ENCODE assay signal across 13 mouse cellular contexts in genomic region chr5:107858963-107859362, GRCm38 (mm10). TPM values are rescaled to one million over a fixed set of nuclear protein-coding genes. Genes with fewer than 3 reads are reported as not detected.
A peak's percentile ranks its signal among the peaks of the same experiment; 100 is the strongest.
DNase-seq lines count a peak whose midpoint lies in the region; ATAC-seq and TF ChIP-seq lines count a peak whose summit lies in the region.
"Had no signal": no experiment of that assay in that cellular context is flagged by ENCODE, and none has a peak within 500 bp of the region (broad histone marks: within the 10 kb centered on the region; RNA-seq: fewer than 3 reads in every experiment).

No protein-coding gene starts in this region.

- H3K4me2 ChIP-seq in kidney, embryonic 14.5 days (replicated peaks; ENCODE audit: low read depth, low read length): no peak overlapping the region
- H3K4me2 ChIP-seq: embryonic facial prominence, embryonic 13.5 days; limb, embryonic 12.5 days; stomach, embryonic 15.5 days had no signal

- H3K27ac ChIP-seq in kidney, adult 2 months (ENCODE audit: insufficient read depth, low read depth, low read length): no peak overlapping the region
- H3K27ac ChIP-seq in kidney, embryonic 14.5 days (ENCODE audit: low read depth, low read length): no peak overlapping the region
- H3K27ac ChIP-seq in ES-E14 (ENCODE audit: insufficient read depth, low read depth, low read length, poor library complexity, severe bottlenecking): no peak overlapping the region
- H3K27ac ChIP-seq: embryonic facial prominence, embryonic 13.5 days; limb, embryonic 12.5 days; stomach, embryonic 15.5 days had no signal

- no peaks in the 10 kb centered on the region for H3K27me3 ChIP-seq in kidney, adult 2 months (replicated peaks; ENCODE audit: control insufficient read depth, insufficient read depth, low read length)
- H3K27me3 ChIP-seq in kidney, embryonic 14.5 days (ENCODE audit: control insufficient read depth, insufficient read depth, low read length): no peaks in the 10 kb centered on the region
- H3K27me3 ChIP-seq: embryonic facial prominence, embryonic 13.5 days; limb, embryonic 12.5 days; stomach, embryonic 15.5 days had no signal

- 24% methylated on average over 2 of the region's 2 CpGs for WGBS in kidney, adult 2 months
- WGBS in kidney, embryonic 14.5 days: 56% methylated on average over 2 of the region's 2 CpGs

- ATAC-seq in kidney, embryonic 14.5 days (ENCODE audit: low FRiP score, low TSS enrichment): no peak
- ATAC-seq in inflammation-experienced regulatory T-cells, adult 6 months: peak; percentile 52

- in situ Hi-C loops in ES-E14 (cut with MboI; ENCODE audit: low sequenced_read_pairs in 2 of 2, unreplicated experiment in 2 of 2): no loop called here

- no peak for DNase-seq in kidney, adult 2 months
- DNase-seq in 416B (ENCODE audit: low read depth): peak; percentile 32
- no peak for DNase-seq in ES-E14 (ENCODE audit: low read depth, low spot score)
- DNase-seq in layer of hippocampus, postnatal 10 days (ENCODE audit: low spot score in 2 of 2): no peak
- no peak for DNase-seq in kidney, adult 9 months
- no peak for DNase-seq in adrenal gland, adult 18-20 months (ENCODE audit: low spot score in 2 of 2)
- DNase-seq: kidney, postnatal 14 days had no signal

- TF ChIP-seq CTCF in kidney, adult 2 months (conservative IDR thresholded peaks at IDR 0.05; ENCODE audit: insufficient read depth, insufficient read length, low read depth, low read length): peak; percentile 63

- no peaks in the 10 kb centered on the region; the same call in 1 of the 2 replicates for H3K36me3 ChIP-seq in kidney, adult 2 months (ENCODE audit: control insufficient read depth, insufficient read depth, low read length)
- no peaks in the 10 kb centered on the region for H3K36me3 ChIP-seq in kidney, embryonic 14.5 days (ENCODE audit: control insufficient read depth, insufficient read depth, low read length)
- no peaks in the 10 kb centered on the region for H3K36me3 ChIP-seq in ES-E14 (ENCODE audit: control insufficient read depth, insufficient read depth, low read length, poor library complexity, severe bottlenecking)
- H3K36me3 ChIP-seq: embryonic facial prominence, embryonic 13.5 days; limb, embryonic 12.5 days; stomach, embryonic 15.5 days had no signal

- H3K4me1 ChIP-seq in kidney, adult 2 months (ENCODE audit: control insufficient read depth, insufficient read depth, low read length): peaks cover 5% of the 10 kb centered on the region; the same call in 1 of the 2 replicates
- H3K4me1 ChIP-seq in kidney, embryonic 14.5 days (ENCODE audit: control insufficient read depth, insufficient read depth, low read length): 0 out of 2 replicates have a peak, but pooled peaks cover under 1% of the 10 kb centered on the region
- peaks cover 2 to 5% of the 10 kb centered on the region in 2 experiments for H3K4me1 ChIP-seq in ES-E14 (ENCODE audit: control insufficient read depth in 2 of 2, insufficient read depth in 2 of 2, low read length in 2 of 2, poor library complexity in 1 of 2)

- no peak overlapping the region for H3K4me3 ChIP-seq in kidney, adult 2 months (ENCODE audit: insufficient read depth, low read depth, low read length)
- no peak overlapping the region for H3K4me3 ChIP-seq in kidney, embryonic 14.5 days (ENCODE audit: low read length)
- H3K4me3 ChIP-seq in ES-E14 (ENCODE audit: insufficient read depth in 1 of 2, low read depth in 1 of 2, low read length in 2 of 2, poor library complexity in 1 of 2, severe bottlenecking in 1 of 2): no peak overlapping the region
- H3K4me3 ChIP-seq: embryonic facial prominence, embryonic 13.5 days; limb, embryonic 12.5 days; stomach, embryonic 15.5 days had no signal

- H3K9me3 ChIP-seq in kidney, embryonic 14.5 days (ENCODE audit: control insufficient read depth, low read length): no peaks in the 10 kb centered on the region
- no peaks in the 10 kb centered on the region for H3K9me3 ChIP-seq in ES-E14 (ENCODE audit: control insufficient read depth, insufficient read depth, low read depth, low read length)
- H3K9me3 ChIP-seq: embryonic facial prominence, embryonic 13.5 days; limb, embryonic 12.5 days; stomach, embryonic 15.5 days had no signal

- H3K9ac ChIP-seq in kidney, embryonic 14.5 days (ENCODE audit: low read depth, low read length): no peak overlapping the region
- H3K9ac ChIP-seq in ES-E14 (ENCODE audit: insufficient read depth, low read depth, low read length, poor library complexity, severe bottlenecking): no peak overlapping the region
- H3K9ac ChIP-seq: embryonic facial prominence, embryonic 13.5 days; limb, embryonic 12.5 days; stomach, embryonic 15.5 days had no signal

- no peak for TF ChIP-seq POLR2A in kidney, adult 2 months (IDR thresholded peaks at IDR 0.05; ENCODE audit: low read depth, low read length)

TF ChIP-seq in ES-E14, 5 proteins besides CTCF, POLR2A, EP300 and RAD21:
- TF ChIP-seq MAFK (IDR thresholded peaks at IDR 0.05; ENCODE audit: insufficient read depth, low read depth, low read length) (no peak), ZNF384 (IDR thresholded peaks at IDR 0.05; ENCODE audit: low read depth, low read length) (peak; percentile 78)

RNA-seq across cellular contexts. Expression of gene Evi5, which starts 15.9 kb away (rescaled TPM):
- 37.3 and 39.0 TPM in 2 replicates for polyA plus RNA-seq in kidney, adult 2 months (2012; rRNA removed)
- polyA plus RNA-seq in kidney, embryonic 14.5 days (2014; fragmentation: Nextera tagmentation; extraction: Ambion mirVana): 65.6 and 74.6 TPM in 2 replicates
- total RNA-seq in ES-E14 (2012; rRNA removed): 35.8 and 44.1 TPM in 2 replicates
- polyA plus RNA-seq in inflammation-experienced regulatory T-cells, adult 6 months (2017; shearing (Covaris generic)): 1 to 10 TPM in 2 of 3 experiments, under 1 TPM in 1; 0.57 to 1.3 (median 1.3) TPM
- 10 to 100 TPM; 72.6 to 79.7 TPM for total RNA-seq in layer of hippocampus, postnatal 10 days (2021)
- 10 to 100 TPM; 46.2 to 61.5 TPM for total RNA-seq in adrenal gland, adult 18-20 months (2021)

RNA-seq across cellular contexts. Expression of gene Ube2d2b, which starts 29.1 kb away (rescaled TPM):
- 0.08 TPM in 1 of 2 replicates, not detected in the other for polyA plus RNA-seq in kidney, adult 2 months (2012; rRNA removed)
- polyA plus RNA-seq in kidney, embryonic 14.5 days (2014; fragmentation: Nextera tagmentation; extraction: Ambion mirVana): 0.64 and 0.95 TPM in 2 replicates
- total RNA-seq in ES-E14 (2012; rRNA removed): 0.16 and 0.27 TPM in 2 replicates
- not detected for polyA plus RNA-seq in inflammation-experienced regulatory T-cells, adult 6 months (2017; shearing (Covaris generic))
- not detected for total RNA-seq in layer of hippocampus, postnatal 10 days (2021)
- total RNA-seq in adrenal gland, adult 18-20 months (2021): not detected
- total RNA-seq: heart, postnatal 25 days had no signal

RNA-seq across cellular contexts. Expression of gene Rpl5, which starts 41.3 kb away (rescaled TPM):
- polyA plus RNA-seq in kidney, adult 2 months (2012; rRNA removed): 16.3 and 21.5 TPM in 2 replicates
- 85.7 and 92.5 TPM in 2 replicates for polyA plus RNA-seq in kidney, embryonic 14.5 days (2014; fragmentation: Nextera tagmentation; extraction: Ambion mirVana)
- total RNA-seq in ES-E14 (2012; rRNA removed): 752 and 756 TPM in 2 replicates
- polyA plus RNA-seq in inflammation-experienced regulatory T-cells, adult 6 months (2017; shearing (Covaris generic)): 100 to 1,000 TPM in 1 of 3 experiments, 10 to 100 TPM in 2; 47.1 to 105 (median 92.6) TPM
- 100 to 1,000 TPM; 133 to 138 TPM for total RNA-seq in layer of hippocampus, postnatal 10 days (2021)
- 10 to 100 TPM; 57.0 to 65.2 TPM for total RNA-seq in adrenal gland, adult 18-20 months (2021)
